Mouse (Mus musculus): ENCODE measurements around the gene Tedc2.

Gene Tedc2

DNA sequence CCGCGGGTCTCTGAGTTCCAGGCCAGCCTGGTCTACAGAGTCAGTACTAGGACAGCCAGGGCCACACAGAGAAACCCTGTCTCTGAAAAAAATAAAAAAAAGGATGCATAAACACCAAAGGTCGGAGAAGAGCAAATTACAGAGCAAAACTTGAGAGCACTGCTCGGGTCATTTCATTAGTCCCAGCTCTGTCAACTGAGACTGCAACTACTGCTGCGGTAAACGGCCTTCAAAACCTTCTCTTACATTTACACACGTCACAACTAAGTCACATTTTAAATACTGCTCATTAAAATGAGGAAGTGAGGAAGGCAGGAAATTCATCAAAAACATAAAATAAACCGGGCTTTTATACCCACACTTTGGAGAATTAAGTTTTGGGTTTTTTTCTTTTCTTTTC, 27.8 kb downstream of the Tedc2 start:
- DNase-seq, result no peak

- no peak for DNase-seq
These were observed 29.2 kb downstream of the Tedc2 start for GRCm38 (mm10) chr17:24191481-24191880.

DNA sequence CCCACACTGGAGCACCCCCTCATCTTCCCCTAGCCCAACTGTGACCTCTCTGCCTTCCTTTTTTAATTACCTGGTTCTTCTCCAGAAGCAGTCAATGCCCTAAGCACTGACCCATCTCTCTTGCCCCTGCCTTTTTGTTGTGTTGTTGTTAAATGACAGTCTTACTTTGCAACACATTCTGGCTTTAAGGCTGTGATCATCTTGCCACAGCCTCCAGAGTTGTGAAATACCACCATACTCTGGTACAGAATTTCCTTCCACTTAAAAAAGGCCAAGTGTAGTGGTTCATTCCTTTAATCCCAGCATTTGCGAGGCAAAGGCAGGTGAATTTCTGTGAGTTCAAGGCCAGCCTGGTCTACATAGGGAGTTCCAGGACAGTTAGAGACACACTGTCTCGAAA, 29.7 kb downstream of the Tedc2 start:
- no peak for DNase-seq

DNA sequence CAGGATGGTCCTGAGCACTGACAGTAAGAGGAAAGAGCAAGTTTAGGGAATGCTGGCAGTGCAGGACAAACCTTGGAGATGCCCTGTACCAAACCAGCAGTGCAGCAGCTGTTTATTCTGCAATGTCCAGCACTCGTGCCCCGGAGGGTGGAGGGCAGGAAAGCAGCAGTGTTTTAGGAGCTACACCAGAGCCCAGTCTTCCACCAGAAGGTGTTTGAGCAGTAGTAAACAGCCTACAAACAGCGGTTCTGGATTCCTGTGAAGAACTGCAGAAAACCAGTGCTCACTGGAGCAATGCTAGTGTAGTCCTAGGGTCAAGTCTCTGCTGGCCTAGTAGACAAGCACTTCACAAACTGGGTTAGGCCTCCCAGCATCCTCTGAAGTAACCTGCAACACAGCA, 46.4 kb downstream of the Tedc2 start:
- DNase-seq, result no peak

DNA sequence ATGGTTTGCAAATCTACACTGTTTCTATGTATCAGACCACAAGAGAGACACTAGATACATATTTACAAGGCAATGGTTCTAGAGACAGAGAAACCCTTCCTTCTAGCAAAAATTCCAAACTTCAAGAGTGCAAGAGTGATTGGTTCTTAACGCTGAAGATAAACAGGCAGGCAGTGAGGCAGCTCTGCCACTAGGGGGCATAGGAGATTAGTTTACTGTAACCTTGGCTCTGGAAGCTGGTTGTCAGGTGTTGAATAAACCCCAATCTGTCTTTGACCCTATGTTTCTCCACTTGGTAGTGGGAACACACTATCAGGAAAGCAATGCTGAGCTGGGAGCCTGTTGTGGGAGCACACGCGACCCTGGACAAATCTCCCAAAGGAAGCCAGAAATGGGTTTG, 47.2 kb downstream of the Tedc2 start:
- DNase-seq, result peak; percentile 82

DNA sequence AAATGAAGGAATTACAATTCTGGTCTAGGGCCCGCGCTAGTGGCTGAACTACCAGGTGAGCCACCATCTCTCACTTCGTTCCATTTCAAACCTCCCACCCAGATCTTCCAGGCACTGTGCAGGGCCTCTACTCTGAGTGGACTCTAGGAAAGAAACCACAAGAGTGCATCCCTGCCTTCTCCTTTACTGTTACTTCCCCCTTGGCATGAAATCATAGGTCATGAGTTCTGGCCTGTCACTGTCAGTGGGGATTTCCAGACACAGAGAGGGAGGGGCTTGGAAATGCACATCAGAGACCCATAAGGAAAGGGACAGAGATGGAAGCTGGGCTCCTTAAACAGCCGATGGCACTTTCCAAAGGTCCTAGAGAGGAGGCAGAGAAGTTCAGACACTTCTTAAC, 48.9 kb downstream of the Tedc2 start:
- no peak for DNase-seq

- DNase-seq, result no peak
These were observed 49.9 kb downstream of the Tedc2 start for GRCm38 (mm10) chr17:24170729-24171128.

DNA sequence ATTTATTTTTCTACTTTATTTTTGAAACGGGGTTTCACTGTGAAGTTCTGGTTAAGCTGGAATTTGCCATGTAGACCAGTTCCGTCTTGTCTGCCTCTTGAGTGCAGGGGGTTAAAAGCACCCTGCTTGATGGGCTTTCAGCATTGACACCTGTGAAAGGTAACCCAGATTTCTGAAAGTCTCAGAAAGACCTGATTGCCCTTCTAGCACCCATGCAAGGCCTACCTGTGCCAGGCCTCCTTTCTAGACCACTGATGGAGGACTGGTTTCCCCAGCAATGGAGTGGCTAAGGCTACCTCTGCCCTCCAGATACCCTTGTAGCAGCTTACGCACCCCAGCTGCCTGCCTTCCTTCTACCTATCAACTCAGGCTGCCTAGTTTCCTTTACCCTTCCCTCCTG, 50.5 kb downstream of the Tedc2 start:
- no peak for DNase-seq

DNA sequence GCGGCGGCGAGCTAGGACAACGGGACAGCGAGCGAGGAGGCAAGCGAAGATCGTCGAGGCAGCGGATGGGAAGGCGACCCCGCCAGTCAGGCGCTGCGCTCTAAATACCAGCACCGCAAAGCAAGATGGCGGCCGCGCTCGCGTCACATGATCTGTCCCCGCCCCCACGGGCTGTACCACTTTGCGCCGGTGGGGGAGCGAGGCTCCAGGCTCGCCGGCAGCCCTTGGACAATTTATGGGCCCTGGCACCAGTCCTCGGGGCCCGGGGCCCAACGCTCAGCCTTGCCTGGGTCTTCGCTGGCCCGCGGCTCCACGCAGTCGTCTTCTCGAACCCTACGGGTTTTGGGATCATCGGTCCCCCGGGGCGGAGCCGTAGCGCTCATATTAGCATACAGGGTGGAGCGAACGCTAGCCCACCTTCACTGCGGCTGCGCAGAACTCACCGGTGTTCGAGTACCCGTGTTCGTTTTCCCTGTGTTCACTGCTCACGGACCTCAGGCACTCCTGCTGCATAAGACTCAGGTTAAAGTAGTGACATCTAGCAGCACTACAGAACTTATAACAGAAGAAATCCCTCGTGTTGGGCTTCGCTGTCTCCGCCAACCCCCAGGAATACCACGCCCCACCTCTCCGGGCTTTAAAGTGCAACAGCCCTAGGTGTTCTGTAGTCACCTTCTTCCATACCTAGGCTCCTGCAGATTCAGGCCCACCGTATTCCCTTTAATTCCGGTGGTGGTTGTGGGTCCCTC, 51.2 kb downstream of the Tedc2 start, which contains the start of gene Atp6v0c:
Gene Atp6v0c (minus strand): TSS at position 386 of the 749 bp plus-strand sequence.
- DNase-seq, result peak; percentile 98

GRCm38 (mm10) chr17:24168590-24169277, 51.9 kb downstream of the Tedc2 start:
- peak; percentile 58 for DNase-seq

DNA sequence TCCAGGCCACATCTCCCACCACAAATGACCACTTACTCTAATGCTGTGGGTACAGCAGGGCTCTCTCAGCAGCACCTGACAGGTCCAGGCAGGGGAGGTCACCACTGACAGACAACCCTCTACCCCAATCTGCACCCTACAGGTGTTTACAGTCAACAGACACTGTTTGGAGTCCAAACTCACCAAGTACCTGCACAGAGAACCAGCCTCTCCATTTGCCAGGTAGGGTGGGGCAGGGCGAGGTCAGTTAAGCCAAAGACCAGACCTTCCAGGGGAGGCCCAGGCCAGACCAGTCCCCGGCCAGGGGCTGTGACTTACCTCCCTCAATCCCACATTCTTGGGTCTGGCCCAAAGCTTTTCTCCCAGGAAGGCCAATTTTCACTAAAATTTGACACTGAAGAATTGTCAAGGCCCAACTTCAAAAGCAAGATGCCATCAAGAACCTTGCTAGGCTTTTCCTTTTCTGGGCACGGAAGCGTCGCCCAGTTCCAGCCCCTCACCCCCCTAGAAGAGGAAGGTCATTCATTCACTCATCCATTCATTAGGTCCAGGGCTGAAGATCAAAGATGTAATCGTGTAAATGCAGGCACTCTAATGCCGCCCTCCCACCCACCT, 52.7 kb downstream of the Tedc2 start:
- DNase-seq, result no peak

DNA sequence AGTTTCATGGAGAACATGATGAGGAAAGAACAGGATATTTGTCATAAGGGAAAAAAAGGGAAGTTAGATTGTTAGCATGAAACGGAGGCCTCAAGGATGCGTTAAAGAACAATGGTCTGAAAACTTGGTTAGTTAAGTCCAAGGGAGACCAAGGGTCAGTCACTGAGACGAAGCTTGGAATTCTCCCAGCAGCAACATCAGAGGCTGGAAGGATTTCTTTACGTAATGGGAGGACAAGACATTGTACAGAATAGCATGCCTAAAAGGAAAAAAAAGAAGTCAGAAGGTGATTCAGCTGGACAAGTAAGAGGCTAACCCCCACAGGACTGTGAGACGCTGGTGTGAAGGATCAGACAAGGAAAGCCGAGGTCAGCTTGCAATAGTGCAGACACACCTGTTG, 53.5 kb downstream of the Tedc2 start:
- DNase-seq, result peak; percentile 65
